Mouse (Mus musculus) brain, embryonic 14.5 days (tissue): ENCODE measurements around the gene Krtap31-2. TPM values are rescaled to one million over a fixed set of nuclear protein-coding genes. Genes with fewer than 3 reads are reported as not detected.

Source experiments
- DNase-seq: peaks from one replicate; pipeline ENCODE4 v3.0.0-alpha.2; 2011; ENCODE audit warnings: low read depth
- CTCF ChIP-seq: fragments of 200-500 bp; IDR thresholded peaks from 2 replicates; pipeline ENCODE4 v1.5.1; 2012; ENCODE audit warnings: inconsistent platforms, mild to moderate bottlenecking, moderate library complexity, borderline replicate concordance; ENCODE audit not compliant: insufficient read depth, insufficient read length; ENCODE audit errors: extremely low read depth
- POLR2A ChIP-seq: fragments of 200-500 bp; IDR thresholded peaks from 2 replicates; pipeline ENCODE4 v1.6.1; 2012; ENCODE audit warnings: mild to moderate bottlenecking, inconsistent platforms, borderline replicate concordance; ENCODE audit not compliant: poor library complexity, insufficient read depth, insufficient read length, severe bottlenecking; ENCODE audit errors: extremely low read depth
- polyA plus RNA-seq: library from polyadenylated mRNA; depleted of rRNA; stranded (reverse); fragments of >200 nt; gene quantifications from 2 replicates; pipeline ENCODE4 v1.2.3, GENCODE M21; 2012; rRNA removed

Krtap31-2 gene
- polyA plus RNA-seq, result not detected in 2 replicates

GRCm38 (mm10) chr11:99935991-99936390 is at the start of gene Krtap31-2:
Gene Krtap31-2 (plus strand): TSS chr11:99936291.
- no peak for DNase-seq
- TF ChIP-seq CTCF, result no peak
- TF ChIP-seq POLR2A, result no peak

GRCm38 (mm10) chr11:99907620-99908019 is 28.5 kb upstream of the Krtap31-2 start, which contains the start of gene Krtap31-1:
Gene Krtap31-1 (plus strand): TSS chr11:99907920.
- no peak for DNase-seq
- TF ChIP-seq CTCF (no peak), POLR2A (no peak)

GRCm38 (mm10) chr11:99914451-99914850 is 21.6 kb upstream of the Krtap31-2 start, which contains the start of gene Gm11565:
Gene Gm11565 (plus strand): TSS chr11:99914751.
- no peak for DNase-seq
- TF ChIP-seq POLR2A, result no peak
- TF ChIP-seq CTCF, result no peak

GRCm38 (mm10) chr11:99937751-99938264 is 1.7 kb downstream of the Krtap31-2 start:
- no peak for DNase-seq
- TF ChIP-seq CTCF (no peak), POLR2A (no peak)

GRCm38 (mm10) chr11:99948175-99948574 is 12.1 kb downstream of the Krtap31-2 start, which contains the start of gene Krtap9-5:
Gene Krtap9-5 (plus strand): TSS chr11:99948475.
- DNase-seq, result no peak
- no peak for TF ChIP-seq CTCF
- TF ChIP-seq POLR2A, result no peak

- no peak for DNase-seq
- no peak for TF ChIP-seq POLR2A
- peak; percentile 7; the same call in 1 of the 2 replicates for TF ChIP-seq CTCF
Measured at GRCm38 (mm10) chr11:99964213-99964612, 28.1 kb downstream of the Krtap31-2 start.

GRCm38 (mm10) chr11:99965961-99966360 is 29.9 kb downstream of the Krtap31-2 start:
- no peak for DNase-seq
- TF ChIP-seq CTCF (no peak), POLR2A (no peak)

GRCm38 (mm10) chr11:99978953-99979352 is 42.9 kb downstream of the Krtap31-2 start, which contains the start of gene Krtap29-1:
Gene Krtap29-1 (minus strand): TSS chr11:99979053.
- TF ChIP-seq POLR2A (no peak), CTCF (no peak)
- no peak for DNase-seq

- DNase-seq, result no peak
- TF ChIP-seq CTCF (no peak), POLR2A (no peak)
Measured at GRCm38 (mm10) chr11:99982731-99983130, 46.6 kb downstream of the Krtap31-2 start.

GRCm38 (mm10) chr11:99983442-99983841 is 47.4 kb downstream of the Krtap31-2 start:
- TF ChIP-seq CTCF (no peak), POLR2A (no peak)
- no peak for DNase-seq

GRCm38 (mm10) chr11:99985291-99986092 is 49.4 kb downstream of the Krtap31-2 start:
- DNase-seq, result peak; percentile 85
- TF ChIP-seq CTCF (no peak), POLR2A (no peak)

- no peak for DNase-seq
- TF ChIP-seq POLR2A, result no peak
- no peak for TF ChIP-seq CTCF
Measured at GRCm38 (mm10) chr11:99986180-99986647, 50.1 kb downstream of the Krtap31-2 start, which contains the start of gene Krtap16-1. Gene Krtap16-1 (minus strand): TSS chr11:99986597.

Other genes with a start within 250 kb of the Krtap31-2 start
- gene Gm14190, start 245.6 kb upstream of the Krtap31-2 start, polyA plus RNA-seq, result not detected in 2 replicates
- gene Gm14180, start 202.0 kb upstream of the Krtap31-2 start, polyA plus RNA-seq, result not detected in 2 replicates
- gene Gm11595, start 163.4 kb upstream of the Krtap31-2 start, polyA plus RNA-seq, result not detected in 2 replicates
- not detected in 2 replicates for gene Krtap4-8, start 155.6 kb upstream of the Krtap31-2 start, polyA plus RNA-seq
- gene Krtap4-9, start 151.1 kb upstream of the Krtap31-2 start, polyA plus RNA-seq, result not detected in 2 replicates
- not detected in 2 replicates for gene Gm11596, start 142.8 kb upstream of the Krtap31-2 start, polyA plus RNA-seq
- not detected in 2 replicates for gene Gm11569, start 137.4 kb upstream of the Krtap31-2 start, polyA plus RNA-seq
- not detected in 2 replicates for gene Gm11554, start 131.8 kb upstream of the Krtap31-2 start, polyA plus RNA-seq
- not detected in 2 replicates for gene Krtap4-13, start 126.4 kb upstream of the Krtap31-2 start, polyA plus RNA-seq
- gene Gm11564, start 120.6 kb upstream of the Krtap31-2 start, polyA plus RNA-seq, result not detected in 2 replicates
- gene 2300003K06Rik, start 98.2 kb upstream of the Krtap31-2 start, polyA plus RNA-seq, result not detected in 2 replicates
- not detected in 2 replicates for gene Krtap4-16, start 84.7 kb upstream of the Krtap31-2 start, polyA plus RNA-seq
- gene Gm11568, start 78.4 kb upstream of the Krtap31-2 start, polyA plus RNA-seq, result not detected in 2 replicates
- gene Gm11559, start 71.8 kb upstream of the Krtap31-2 start, polyA plus RNA-seq, result not detected in 2 replicates
- gene Krtap9-1, start 62.9 kb upstream of the Krtap31-2 start, polyA plus RNA-seq, result not detected in 2 replicates
- not detected in 2 replicates for gene Gm11567, start 57.1 kb upstream of the Krtap31-2 start, polyA plus RNA-seq
- not detected in 2 replicates for gene Krtap31-1, start 28.4 kb upstream of the Krtap31-2 start, polyA plus RNA-seq
- not detected in 2 replicates for gene Gm11565, start 21.5 kb upstream of the Krtap31-2 start, polyA plus RNA-seq
- gene Krtap9-5, start 12.2 kb downstream of the Krtap31-2 start, polyA plus RNA-seq, result not detected in 2 replicates
- gene Krtap29-1, start 42.8 kb downstream of the Krtap31-2 start, polyA plus RNA-seq, result not detected in 2 replicates
- gene Krtap16-1, start 50.3 kb downstream of the Krtap31-2 start, polyA plus RNA-seq, result 0.04 TPM in 1 of 2 replicates, not detected in the other
- 0.19 and 0.27 TPM in 2 replicates for gene Krtap17-1, start 57.7 kb downstream of the Krtap31-2 start, polyA plus RNA-seq
- gene Krt33a, start 79.9 kb downstream of the Krtap31-2 start, polyA plus RNA-seq, result not detected in 2 replicates
- 0.04 TPM in 1 of 2 replicates, not detected in the other for gene Krt33b, start 93.6 kb downstream of the Krtap31-2 start, polyA plus RNA-seq
- gene Krt34, start 105.3 kb downstream of the Krtap31-2 start, polyA plus RNA-seq, result not detected in 2 replicates
- gene Krt31, start 114.3 kb downstream of the Krtap31-2 start, polyA plus RNA-seq, result not detected in 2 replicates
- gene Krt32, start 151.9 kb downstream of the Krtap31-2 start, polyA plus RNA-seq, result not detected in 2 replicates
- gene Krt35, start 159.9 kb downstream of the Krtap31-2 start, polyA plus RNA-seq, result not detected in 2 replicates
- gene Krt36, start 169.3 kb downstream of the Krtap31-2 start, polyA plus RNA-seq, result not detected in 2 replicates
- gene Krt13, start 185.3 kb downstream of the Krtap31-2 start, polyA plus RNA-seq, result not detected in 2 replicates
- gene Krt15, start 199.6 kb downstream of the Krtap31-2 start, polyA plus RNA-seq, result 12.2 and 14.4 TPM in 2 replicates
- 5.4 and 6.3 TPM in 2 replicates for gene Krt19, start 212.4 kb downstream of the Krtap31-2 start, polyA plus RNA-seq